Mouse (Mus musculus): ENCODE results near the gene Sik1.
A peak's percentile ranks its signal among the peaks of the same experiment; 100 is the strongest.

The Sik1 gene

DNA sequence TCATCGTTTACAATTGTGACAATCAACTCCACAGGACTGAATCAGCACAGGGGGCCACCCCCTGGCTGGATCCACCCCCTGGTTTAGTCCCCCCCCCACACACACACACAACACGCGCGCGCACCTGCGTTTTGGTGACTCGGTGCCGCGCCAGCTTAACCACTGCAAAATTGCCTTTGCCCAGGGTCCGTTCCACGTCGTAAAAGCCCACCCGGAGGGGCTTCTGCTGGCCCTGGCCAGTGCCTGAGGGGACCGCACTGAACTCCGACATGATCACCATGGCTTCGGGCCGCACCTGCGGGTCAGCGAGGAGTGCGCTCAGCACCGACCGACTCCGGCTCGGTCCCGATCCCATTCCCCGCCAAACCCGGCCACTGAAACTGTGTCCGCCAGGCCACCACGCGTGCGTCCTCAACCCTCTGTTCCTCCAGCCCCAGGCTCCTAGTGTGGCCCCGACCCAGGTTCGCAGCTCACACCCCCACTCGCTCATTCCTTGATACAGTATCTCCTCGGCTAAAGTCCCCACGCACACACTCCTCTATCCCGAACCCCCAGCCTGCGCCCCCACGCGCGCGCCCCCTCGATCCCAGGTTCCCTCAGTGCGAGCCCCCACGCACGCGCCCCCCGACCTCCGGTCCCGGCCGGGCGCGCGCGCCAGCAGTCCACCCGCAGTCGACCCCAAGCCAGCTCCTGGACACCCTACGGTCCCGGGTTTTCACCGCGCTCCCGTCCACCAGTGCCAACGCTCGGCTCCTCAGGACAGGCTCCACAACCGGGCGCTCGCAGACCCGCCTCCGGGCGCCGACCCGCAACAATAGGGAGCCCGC is 621 bp downstream of the Sik1 start:
- DNase-seq: peak; percentile 49

DNA sequence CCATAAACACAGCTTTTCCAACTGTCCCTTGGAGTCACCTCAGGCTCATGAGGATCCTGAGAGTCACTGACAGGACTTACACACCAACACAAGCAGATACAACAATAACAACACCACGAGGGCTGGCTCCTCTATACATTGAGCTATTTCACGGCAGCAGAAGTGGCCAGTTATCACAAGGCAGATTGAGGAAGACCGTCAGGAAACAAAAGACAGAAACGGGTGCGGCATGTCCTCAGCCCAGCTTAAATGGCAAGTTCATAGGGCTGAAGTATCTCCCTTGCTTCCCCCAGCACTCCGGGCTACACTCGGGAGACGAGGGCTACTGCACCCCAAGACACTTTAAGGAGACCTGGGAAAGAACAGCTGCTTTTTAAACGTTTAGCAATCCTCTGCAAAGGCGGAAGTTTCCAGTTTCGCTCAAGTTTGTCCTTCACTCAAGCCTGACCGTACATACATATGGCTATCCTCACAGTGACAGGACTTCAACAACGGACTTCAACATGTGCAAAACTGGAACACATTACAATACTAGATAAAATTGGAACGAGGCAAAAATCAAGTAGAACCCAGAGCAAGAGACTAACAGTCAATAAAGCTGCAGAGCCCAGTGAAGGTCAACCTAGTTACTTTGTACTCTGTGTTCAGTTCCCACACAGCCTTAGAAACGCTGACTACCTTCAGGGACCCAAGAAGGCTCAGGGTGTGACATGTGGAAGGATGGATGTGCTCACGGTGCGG is 2.0 kb downstream of the Sik1 start:
- no peak for DNase-seq

DNA sequence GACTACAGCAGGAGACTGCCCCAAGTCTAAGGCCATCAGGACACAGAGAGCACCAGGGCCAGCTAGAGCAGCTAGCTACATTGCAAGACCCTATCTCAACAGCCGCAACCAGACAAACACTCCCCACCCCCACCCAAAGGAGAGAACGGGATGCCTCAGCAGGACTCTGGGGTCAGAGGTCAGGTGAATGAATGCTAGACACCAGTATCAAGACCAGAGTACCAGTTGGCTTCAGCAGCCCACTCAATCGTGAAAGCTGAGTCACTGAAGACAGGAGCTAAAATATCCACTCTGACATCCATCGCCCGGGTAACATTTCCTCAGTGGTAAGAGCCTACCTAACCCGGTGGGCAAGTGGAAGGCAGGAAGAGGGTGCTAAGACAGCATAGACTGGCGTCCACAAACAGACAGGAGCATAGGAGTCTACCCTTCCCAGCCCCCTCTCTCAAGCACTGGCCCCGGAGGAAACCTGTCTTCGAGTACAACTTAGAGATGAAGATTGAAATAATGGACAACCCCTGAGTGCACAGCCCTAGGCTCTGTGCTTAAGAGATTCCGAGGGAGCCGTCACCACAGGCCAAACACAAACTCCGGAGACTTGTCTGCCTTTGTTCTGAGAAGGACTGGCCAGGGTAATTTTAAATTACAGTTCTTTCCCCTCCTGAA is 2.7 kb downstream of the Sik1 start:
- DNase-seq: no peak

- DNase-seq: no peak
Measured at GRCm38 (mm10) chr17:31851816-31852476, 3.7 kb downstream of the Sik1 start.

DNA sequence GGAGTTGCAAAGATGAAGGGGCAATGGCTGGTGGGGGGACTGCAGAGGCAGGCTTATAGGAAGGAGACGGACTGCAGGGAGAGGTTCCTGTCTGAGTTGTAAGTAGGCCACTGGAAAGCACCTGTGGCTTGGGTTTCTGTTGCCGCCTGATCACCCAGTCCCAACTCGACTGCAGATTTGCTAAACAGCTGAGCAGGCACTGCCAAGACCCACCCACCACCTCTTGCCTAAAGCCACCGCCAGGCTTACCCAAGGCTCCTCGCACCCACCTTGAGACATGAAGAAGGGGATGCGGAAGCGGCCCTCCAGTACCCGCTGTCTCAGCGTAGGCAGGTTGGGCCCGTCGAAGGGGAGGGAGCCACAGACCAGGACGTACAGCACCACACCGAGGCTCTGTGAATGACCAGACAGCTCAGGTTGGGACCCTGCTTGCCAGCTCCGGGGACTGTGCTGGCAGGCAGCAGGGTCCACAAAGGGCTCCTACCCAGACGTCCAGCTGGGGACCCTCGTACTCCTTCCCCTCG is 5.1 kb downstream of the Sik1 start:
- DNase-seq: no peak

- no peak for DNase-seq
Measured at GRCm38 (mm10) chr17:31846970-31847369, 8.6 kb downstream of the Sik1 start.

GRCm38 (mm10) chr17:31846352-31846751 is 9.3 kb downstream of the Sik1 start:
- no peak for DNase-seq

GRCm38 (mm10) chr17:31843891-31844290 is 11.7 kb downstream of the Sik1 start:
- no peak for DNase-seq

DNA sequence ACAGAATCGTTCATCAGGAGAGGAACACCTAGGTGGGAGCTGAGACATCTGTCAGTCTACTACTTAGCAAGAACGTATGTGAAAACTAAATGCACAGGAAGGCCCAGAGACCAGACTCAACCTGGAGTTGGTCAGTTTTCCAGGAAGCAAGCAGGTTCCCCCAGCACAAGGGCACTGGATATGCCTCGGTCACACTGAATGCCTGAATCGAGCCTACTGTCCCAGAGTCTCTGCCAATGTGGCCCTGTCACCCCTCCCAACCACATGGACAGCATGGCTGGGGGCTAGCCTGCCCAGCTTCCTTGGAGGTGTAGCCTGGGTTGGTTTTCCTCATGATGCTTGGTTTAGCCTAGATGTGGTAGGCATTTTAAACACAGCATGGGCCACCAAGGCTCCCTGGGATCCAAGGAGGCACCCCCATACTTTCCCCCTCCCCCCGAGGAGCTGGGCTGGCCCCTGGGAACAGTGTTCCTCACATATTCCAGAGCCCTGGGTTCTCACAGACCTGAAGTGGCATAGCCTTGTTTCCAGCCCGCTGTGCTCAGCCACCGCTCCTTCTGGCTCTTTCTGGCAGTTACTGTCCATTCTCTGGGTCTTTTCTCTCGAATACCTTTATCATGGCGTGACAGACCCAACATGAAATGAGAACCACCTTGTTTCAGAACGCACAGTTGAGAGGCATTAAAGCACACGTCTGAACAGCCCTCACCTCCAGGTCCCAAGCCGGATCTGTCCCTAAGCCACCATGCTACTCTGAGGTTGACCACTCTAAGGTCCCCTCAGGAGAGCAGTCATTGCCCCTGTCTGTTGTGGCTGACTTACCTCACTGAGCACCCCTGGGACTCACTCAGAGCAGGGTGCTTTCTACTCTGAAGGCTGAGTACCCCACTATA is 12.4 kb downstream of the Sik1 start:
- no peak for DNase-seq

- no peak for DNase-seq
Measured at GRCm38 (mm10) chr17:31841842-31842611, 13.6 kb downstream of the Sik1 start.

GRCm38 (mm10) chr17:31841453-31841841 is 14.2 kb downstream of the Sik1 start:
- no peak for DNase-seq

DNA sequence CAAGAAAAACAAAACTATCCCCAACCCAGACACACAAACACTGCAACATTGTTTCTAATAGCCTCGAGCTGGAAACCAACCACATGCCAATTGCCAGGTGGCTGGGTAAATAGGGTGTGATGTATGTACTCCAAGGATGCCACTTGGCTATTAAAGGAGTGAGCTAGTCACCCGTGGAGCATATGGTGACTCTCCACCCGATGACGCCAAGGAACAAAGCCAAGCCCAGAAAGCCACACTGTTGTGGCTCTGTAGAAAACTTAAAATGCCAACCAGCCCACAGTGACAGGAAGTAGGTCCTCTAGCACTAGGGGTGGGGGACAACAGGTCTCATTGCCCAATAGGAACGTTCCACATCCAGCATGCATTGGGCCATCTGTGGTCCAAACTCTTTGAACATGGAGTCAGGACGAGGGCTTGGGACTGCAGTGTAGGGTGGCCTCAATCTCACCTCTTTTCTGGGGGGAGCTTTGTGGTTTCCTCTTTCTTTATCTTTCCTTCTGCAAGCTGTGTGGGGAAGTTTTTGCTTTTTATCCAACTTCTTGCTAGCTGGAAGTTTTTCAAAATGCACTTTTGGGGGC is 15.1 kb downstream of the Sik1 start:
- DNase-seq: no peak

DNA sequence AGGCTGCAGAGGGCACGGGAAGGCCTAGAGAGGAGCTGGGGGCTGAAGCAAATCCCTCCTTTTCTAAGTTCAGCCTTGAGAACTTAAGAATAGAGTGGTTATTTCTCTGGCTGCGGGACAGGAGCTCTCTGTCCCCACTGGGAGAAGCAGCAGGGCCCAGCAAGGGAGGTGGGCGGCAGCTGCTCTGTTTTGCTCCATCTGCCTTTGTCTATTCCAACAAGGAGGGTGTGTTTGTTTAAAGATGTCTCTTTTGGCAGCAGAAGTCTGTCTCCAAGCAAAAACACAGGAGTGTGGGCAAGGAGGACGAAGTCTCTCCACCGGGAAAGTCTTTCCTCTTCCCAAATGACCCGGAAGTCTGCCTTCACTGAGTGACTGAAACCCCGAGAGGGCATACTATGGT is 18.8 kb downstream of the Sik1 start:
- DNase-seq: no peak

DNA sequence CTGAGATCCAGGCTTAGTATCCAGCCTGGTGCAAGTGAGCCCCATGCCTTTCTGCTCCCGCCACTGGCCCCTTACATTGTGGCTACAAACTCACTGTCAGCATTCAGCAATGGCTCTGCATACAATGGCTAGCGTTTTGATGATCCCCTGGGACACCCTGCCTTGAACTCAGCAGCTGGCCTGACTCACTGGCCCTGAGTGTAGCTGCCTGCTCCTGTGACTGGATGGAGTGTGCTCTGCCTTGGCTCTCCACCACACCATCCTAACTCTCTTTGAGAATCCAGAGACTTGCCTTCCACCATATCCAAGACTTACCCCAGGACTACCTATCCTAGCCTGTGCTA is 19.4 kb downstream of the Sik1 start:
- DNase-seq: no peak

DNA sequence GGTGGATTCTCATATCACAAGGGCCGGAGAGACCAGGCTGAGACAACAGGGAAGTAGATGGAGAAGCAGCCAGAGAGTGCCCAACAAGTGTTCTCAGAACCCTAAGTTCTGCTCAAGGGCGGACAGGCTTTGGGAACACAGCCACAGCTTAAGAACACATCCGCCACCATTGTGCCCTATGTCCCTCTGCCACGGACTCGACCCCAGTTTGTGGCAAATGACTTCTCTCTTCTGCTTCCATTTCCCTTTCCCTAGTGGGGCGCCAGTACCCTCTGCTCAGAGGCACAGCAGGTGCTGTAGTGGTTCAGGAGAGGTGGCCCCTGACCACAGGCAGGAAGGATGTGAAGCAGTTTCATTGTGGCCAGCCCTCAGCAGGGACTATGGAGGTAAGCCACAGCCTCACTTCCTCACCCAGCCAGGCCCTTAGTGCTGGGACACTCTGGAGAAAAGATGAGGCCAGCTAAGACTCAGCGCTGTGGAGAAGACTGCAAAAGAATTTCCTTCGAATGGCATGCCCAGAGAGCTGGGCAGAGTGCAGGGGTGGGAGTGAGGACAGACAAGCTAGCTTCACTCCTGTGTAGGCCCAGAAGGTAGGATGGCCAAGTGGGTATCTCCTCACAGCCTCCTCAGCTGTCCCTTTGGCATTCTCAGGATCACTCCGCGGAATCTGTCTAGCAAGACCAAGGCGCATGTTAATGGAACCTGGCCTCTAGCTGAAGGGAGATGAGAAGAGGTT is 19.9 kb downstream of the Sik1 start:
- DNase-seq: no peak

- DNase-seq: no peak
Measured at GRCm38 (mm10) chr17:31834320-31835065, 21.1 kb downstream of the Sik1 start.

DNA sequence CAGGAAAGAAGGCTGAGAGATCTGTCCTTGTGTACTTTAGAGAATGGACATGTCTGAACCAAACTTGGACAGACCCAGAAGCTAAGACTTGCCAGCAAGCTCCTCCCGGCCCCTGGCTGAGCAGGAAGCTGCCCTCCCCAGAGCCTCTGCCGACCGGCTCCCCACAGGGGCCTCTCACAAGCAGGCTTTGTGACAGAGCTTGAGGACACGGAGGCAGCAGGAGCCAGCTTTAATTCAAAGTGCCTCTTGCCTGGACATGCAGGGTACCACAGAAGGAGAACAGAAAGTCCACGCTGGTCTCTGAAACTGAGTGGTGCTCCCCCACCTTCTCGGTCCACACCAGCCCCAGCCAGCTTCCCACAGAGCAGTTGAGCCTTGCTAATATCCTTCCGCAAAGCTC is 21.9 kb downstream of the Sik1 start:
- DNase-seq: no peak

GRCm38 (mm10) chr17:31832577-31832964 is 23.0 kb downstream of the Sik1 start:
- DNase-seq: no peak

DNA sequence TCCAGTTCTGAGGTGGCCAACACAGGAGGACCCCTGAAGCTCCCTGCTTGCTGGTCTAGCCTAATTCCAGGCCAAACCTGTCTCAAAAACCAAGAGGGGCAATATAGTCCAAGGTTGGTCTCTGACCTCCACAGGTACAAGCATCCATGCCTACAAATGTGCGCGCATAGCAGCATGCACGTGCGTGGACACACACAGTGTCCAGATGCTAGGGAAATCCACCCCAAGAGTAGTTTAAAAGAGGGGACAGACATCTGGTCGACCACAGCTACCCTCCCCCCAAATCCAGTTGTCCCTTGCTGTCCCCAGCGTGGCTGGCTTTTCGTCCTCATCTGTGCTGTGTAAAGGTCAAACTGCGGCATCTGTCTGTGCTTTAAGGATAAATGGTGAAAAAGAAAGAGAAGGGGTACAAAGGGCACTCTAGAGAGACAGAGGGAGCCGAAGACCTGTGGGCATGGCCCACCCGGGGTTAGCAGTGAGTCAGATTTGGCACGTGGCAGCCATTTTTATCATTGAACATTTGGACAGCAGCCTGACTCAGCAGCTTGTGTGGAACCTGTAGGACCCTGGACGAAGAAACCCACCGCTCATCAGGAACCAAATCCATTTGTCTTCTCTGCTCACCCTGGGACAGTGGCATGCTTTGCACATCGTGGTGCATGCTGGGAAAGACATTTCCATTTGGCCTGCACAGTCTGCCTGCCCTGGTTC is 23.6 kb downstream of the Sik1 start:
- DNase-seq: no peak
